Mouse (Mus musculus) CD4-positive, CD25-positive, alpha-beta regulatory T cell, adult 4 months (primary cell): Measurements from ENCODE around the gene Rtf1. TPM values are rescaled to one million over a fixed set of nuclear protein-coding genes. Genes with fewer than 3 reads are reported as not detected.

ENCODE experiments used
- polyA plus RNA-seq, 2 experiments: library from polyadenylated mRNA; unstranded; fragments of 100-300 nt; shearing (Covaris generic); gene quantifications; one replicate each; pipeline ENCODE4 v1.2.1; 2017

The Rtf1 gene
- polyA plus RNA-seq, 2 experiments from 2014 or later, result 26.8 to 45.0 TPM

Other genes with a start within 250 kb of the Rtf1 start
- 1 to 10 TPM; 8.0 to 9.3 TPM for gene Ino80, start 197.4 kb upstream of the Rtf1 start, polyA plus RNA-seq
- under 1 TPM in 1 of 2 experiments, not detected in 1; 0.16 TPM for gene Exd1, start 127.4 kb upstream of the Rtf1 start, polyA plus RNA-seq
- 10 to 100 TPM; 75.5 to 85.2 TPM for gene Chp1, start 127.4 kb upstream of the Rtf1 start, polyA plus RNA-seq
- gene Nusap1, start 56.8 kb upstream of the Rtf1 start, polyA plus RNA-seq, result 10 to 100 TPM in 1 of 2 experiments, 1 to 10 TPM in 1; 7.6 to 15.0 TPM
- gene Oip5, start 56.6 kb upstream of the Rtf1 start, polyA plus RNA-seq, result 1 to 10 TPM; 2.6 to 4.6 TPM
- 10 to 100 TPM; 29.4 to 37.0 TPM for gene Ndufaf1, start 12.2 kb upstream of the Rtf1 start, polyA plus RNA-seq
- under 1 TPM in 1 of 2 experiments, not detected in 1; 0.30 TPM for gene Itpka, start 67.3 kb downstream of the Rtf1 start, polyA plus RNA-seq
- not detected for gene Ltk, start 85.4 kb downstream of the Rtf1 start, polyA plus RNA-seq
- gene Rpap1, start 112.5 kb downstream of the Rtf1 start, polyA plus RNA-seq, result 10 to 100 TPM; 15.7 to 34.0 TPM
- gene Tyro3, start 122.7 kb downstream of the Rtf1 start, polyA plus RNA-seq, result 1 to 10 TPM; 1.1 to 1.3 TPM
- gene Mga, start 222.2 kb downstream of the Rtf1 start, polyA plus RNA-seq, result 10 to 100 TPM; 36.8 to 43.7 TPM